Mouse (Mus musculus) heart, postnatal 0 days (tissue): ENCODE measurements around the gene Havcr2. TPM values are rescaled to one million over a fixed set of nuclear protein-coding genes. Genes with fewer than 3 reads are reported as not detected.
"Not testable (repeated sequence)": the region's sequence is repeated elsewhere in the genome, so short reads cannot be mapped to it uniquely, and the experiment has no call there.

ENCODE experiments used
- ATAC-seq: fragments of 200-750 bp; cut with Nextera tagmentation; 2 replicates; pipeline ENCODE4 v1.8.0; 2017; ENCODE audit warnings: low read depth, moderate number of reproducible peaks, moderate library complexity; ENCODE audit not compliant: insufficient read depth
- DNase-seq: peaks from one replicate; pipeline ENCODE4 v3.0.0-alpha.2; 2016; ENCODE audit warnings: low spot score
- H3K27ac ChIP-seq: fragments of 300-500 bp; sonication (generic); 2 replicates; pipeline ENCODE4 v1.5.1; 2014; ENCODE audit warnings: low read depth, mild to moderate bottlenecking
- H3K27me3 ChIP-seq: fragments of 300-500 bp; sonication (generic); 2 replicates; pipeline ENCODE4 v1.6.1; 2014; ENCODE audit warnings: low read length, mixed read lengths; ENCODE audit not compliant: control insufficient read depth, insufficient read depth
- H3K36me3 ChIP-seq: fragments of 300-500 bp; sonication (generic); replicated peaks from 2 replicates; pipeline ENCODE4 v1.6.1; 2014; ENCODE audit warnings: low read length, mixed read lengths; ENCODE audit not compliant: control insufficient read depth, insufficient read depth
- H3K4me1 ChIP-seq: fragments of 300-500 bp; sonication (generic); 2 replicates; pipeline ENCODE4 v1.6.1; 2014; ENCODE audit warnings: antibody characterized with exemption; ENCODE audit not compliant: control insufficient read depth, insufficient read depth
- H3K4me2 ChIP-seq: fragments of 300-500 bp; sonication (generic); 2 replicates; pipeline ENCODE4 v1.6.1; 2014; ENCODE audit warnings: low read depth, mild to moderate bottlenecking, low read length, moderate library complexity
- H3K4me3 ChIP-seq: fragments of 300-500 bp; sonication (generic); 2 replicates; pipeline ENCODE4 v1.5.1; 2014; ENCODE audit warnings: low read depth, low read length
- H3K9ac ChIP-seq: fragments of 300-500 bp; sonication (generic); replicated peaks from 2 replicates; pipeline ENCODE4 v1.6.1; 2014; ENCODE audit warnings: low read depth, low read length, mixed read lengths
- H3K9me3 ChIP-seq: fragments of 300-500 bp; sonication (generic); replicated peaks from 2 replicates; pipeline ENCODE4 v1.6.1; 2016; ENCODE audit warnings: low read length; ENCODE audit not compliant: control insufficient read depth
- CTCF ChIP-seq: IDR thresholded peaks from 2 replicates; pipeline ENCODE4 v1.5.1; 2016; ENCODE audit warnings: antibody characterized with exemption, control low read depth, low read depth
- EP300 ChIP-seq: IDR thresholded peaks from 2 replicates; pipeline ENCODE4 v1.6.1; 2016; ENCODE audit warnings: antibody characterized with exemption, low read depth
- WGBS: fragments of 180-500 bp; shearing (Covaris S2); extraction: QIAGEN DNeasy Blood & Tissue Kit; methylation state at CpG from one replicate; pipeline ENCODE4 v1.1.7; 2014; 5-methylcytosine and 5-hydroxymethylcytosine counted together
- polyA plus RNA-seq: library from polyadenylated mRNA; unstranded; fragments of >200 nt; fragmentation: Nextera tagmentation; extraction: Ambion mirVana; gene quantifications from 2 replicates; pipeline ENCODE4 v1.2.1, GENCODE M21; 2015
- total RNA-seq: library from RNA; depleted of rRNA; stranded (reverse); fragments of >200 nt; gene quantifications from 2 replicates; pipeline ENCODE4 v1.2.3, GENCODE M21; 2014; ENCODE audit warnings: low replicate concordance

The Havcr2 gene
- total and polyA plus RNA-seq, 2 experiments from 2014 or later = 0.07 TPM; not detected in 1

GRCm38 (mm10) chr11:46488231-46488630, 33.5 kb downstream of the Havcr2 start:
- Histone ChIP-seq H3K4me2 (no peak overlapping the region), H3K36me3 (no peaks in the 10 kb centered on the region), H3K4me1 (no peaks in the 10 kb centered on the region), H3K27ac (no peak overlapping the region), H3K27me3 (no peaks in the 10 kb centered on the region), H3K9ac (no peak overlapping the region), H3K4me3 (no peak overlapping the region), H3K9me3 (no peaks in the 10 kb centered on the region)
- WGBS = 6% methylated on average over 1 of the region's 1 CpGs
- TF ChIP-seq CTCF (no peak), EP300 (no peak)
- ATAC-seq = no peak
- no peak for DNase-seq

GRCm38 (mm10) chr11:46488650-46489049, 33.9 kb downstream of the Havcr2 start:
- Histone ChIP-seq H3K4me3 (no peak overlapping the region), H3K4me2 (no peak overlapping the region), H3K27me3 (no peaks in the 10 kb centered on the region), H3K36me3 (no peaks in the 10 kb centered on the region), H3K4me1 (no peaks in the 10 kb centered on the region), H3K9me3 (no peaks in the 10 kb centered on the region), H3K27ac (no peak overlapping the region), H3K9ac (no peak overlapping the region)
- no peak for ATAC-seq
- DNase-seq = no peak
- WGBS = 79% methylated on average over 2 of the region's 2 CpGs
- TF ChIP-seq EP300 = no peak
- no peak for TF ChIP-seq CTCF

GRCm38 (mm10) chr11:46507146-46507545, 52.4 kb downstream of the Havcr2 start:
- no peaks in the 10 kb centered on the region for H3K9me3 ChIP-seq
- no peak overlapping the region for H3K4me2 ChIP-seq
- DNase-seq = no peak
- H3K4me1 ChIP-seq = no peaks in the 10 kb centered on the region
- no peaks in the 10 kb centered on the region for H3K27me3 ChIP-seq
- 48% methylated on average over 3 of the region's 3 CpGs for WGBS
- no peak overlapping the region for H3K9ac ChIP-seq
- TF ChIP-seq CTCF = no peak
- TF ChIP-seq EP300 = no peak
- no peak for ATAC-seq
- H3K27ac ChIP-seq = no peak overlapping the region
- H3K36me3 ChIP-seq = no peaks in the 10 kb centered on the region
- no peak overlapping the region for H3K4me3 ChIP-seq

GRCm38 (mm10) chr11:46509900-46510299, 55.2 kb downstream of the Havcr2 start:
- no peaks in the 10 kb centered on the region for H3K36me3 ChIP-seq
- no peak for TF ChIP-seq EP300
- no peak for TF ChIP-seq CTCF
- ATAC-seq = no peak
- 91% methylated on average over 5 of the region's 5 CpGs for WGBS
- no peaks in the 10 kb centered on the region for H3K9me3 ChIP-seq
- no peak overlapping the region for H3K4me3 ChIP-seq
- H3K4me2 ChIP-seq = no peak overlapping the region
- no peaks in the 10 kb centered on the region for H3K27me3 ChIP-seq
- no peak overlapping the region for H3K9ac ChIP-seq
- no peak for DNase-seq
- H3K4me1 ChIP-seq = no peaks in the 10 kb centered on the region
- H3K27ac ChIP-seq = no peak overlapping the region

- not testable (repeated sequence) for H3K4me3 ChIP-seq, H3K36me3 ChIP-seq, ATAC-seq, H3K9me3 ChIP-seq, H3K4me1 ChIP-seq, H3K4me2 ChIP-seq, DNase-seq, H3K27me3 ChIP-seq, H3K9ac ChIP-seq, H3K27ac ChIP-seq
- WGBS = 77% methylated on average over 5 of the region's 5 CpGs
Observed at GRCm38 (mm10) chr11:46521341-46521740, 66.6 kb downstream of the Havcr2 start.

GRCm38 (mm10) chr11:46522719-46523118, 68.0 kb downstream of the Havcr2 start:
- Histone ChIP-seq H3K36me3 (no peaks in the 10 kb centered on the region), H3K27ac (no peak overlapping the region), H3K4me1 (no peaks in the 10 kb centered on the region), H3K4me3 (no peak overlapping the region), H3K9ac (no peak overlapping the region), H3K4me2 (no peak overlapping the region), H3K27me3 (no peaks in the 10 kb centered on the region), H3K9me3 (no peaks in the 10 kb centered on the region)
- TF ChIP-seq EP300 (no peak), CTCF (peak; percentile 30)
- WGBS = 65% methylated on average over 3 of the region's 3 CpGs
- DNase-seq (no peak), ATAC-seq (no peak)
